Mouse (Mus musculus): Measurements from ENCODE around the gene Cd48.

DNA sequence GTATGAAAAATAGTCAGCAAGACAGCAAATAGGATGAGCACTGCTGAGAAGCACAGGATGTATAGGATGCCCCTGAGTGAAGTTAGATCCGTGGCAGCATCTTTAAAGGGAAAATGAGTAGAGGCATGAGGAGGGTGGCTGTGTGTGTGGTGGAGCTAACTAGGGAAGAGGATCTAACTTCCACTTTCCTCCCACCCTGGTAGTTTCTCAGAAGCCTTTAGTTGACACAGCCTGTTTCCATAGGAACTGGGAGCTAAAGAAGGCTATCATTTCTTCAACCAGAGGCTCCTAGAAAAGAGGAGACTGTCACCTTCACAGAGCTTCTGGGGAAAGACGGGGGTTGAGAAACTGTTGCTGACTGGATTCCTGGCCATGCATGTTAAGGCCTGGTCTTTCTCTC is 43.1 kb upstream of the Cd48 start:
- TF ChIP-seq CTCF (IDR thresholded peaks at IDR 0.05; ENCODE audit: extremely low read depth, insufficient read length, insufficient replicate concordance, low read depth, low read length), result no peak
- TF ChIP-seq POLR2A (IDR thresholded peaks at IDR 0.05; ENCODE audit: low read depth, low read length), result no peak

Data from small intestine, adult 2 months (tissue).